Mouse (Mus musculus): ENCODE data around the gene Skp1a. TPM values are rescaled to one million over a fixed set of nuclear protein-coding genes. Genes with fewer than 3 reads are reported as not detected.

Skp1a gene
- total and polyA plus RNA-seq, 3 experiments: 169 to 371 (median 209) TPM

DNA sequence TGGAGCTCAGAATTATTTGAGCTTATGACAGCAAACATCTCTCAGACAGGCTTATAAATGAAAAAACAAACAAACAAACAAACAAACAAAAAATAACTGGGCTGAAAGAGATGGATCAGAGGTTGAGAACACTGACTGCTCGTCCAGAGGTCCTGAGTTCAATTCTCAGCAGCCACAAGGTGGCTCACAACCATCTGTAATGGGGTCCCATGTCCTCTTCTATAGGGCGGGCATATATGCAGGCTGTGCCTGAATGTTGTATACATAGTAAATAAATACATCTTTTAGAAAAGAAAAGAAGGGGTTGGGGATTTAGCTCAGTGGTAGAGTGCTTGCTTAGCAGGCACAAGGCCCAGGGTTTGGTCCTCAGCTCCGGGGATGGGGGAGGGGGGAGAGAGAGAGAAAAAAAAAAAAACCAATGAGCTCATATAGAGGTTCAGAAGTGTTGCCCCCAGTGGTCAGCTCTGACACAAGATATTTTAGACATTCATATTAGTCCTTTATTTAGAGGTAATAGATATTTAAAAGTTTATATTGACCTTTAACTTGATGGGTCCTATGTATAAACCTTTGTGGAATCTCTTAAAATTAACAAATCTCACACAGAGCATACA is 5.7 kb upstream of the Skp1a start (continued):
- TF ChIP-seq USF1 (IDR thresholded peaks at IDR 0.05; ENCODE audit: low read depth, low read length) (no peak), ZNF384 (IDR thresholded peaks at IDR 0.05; ENCODE audit: low read depth, low read length) (peak; percentile 88), RCOR1 (conservative IDR thresholded peaks at IDR 0.05; ENCODE audit: low read depth, low read length) (no peak), E2F4 (IDR thresholded peaks at IDR 0.05; ENCODE audit: insufficient replicate concordance, low read depth, low read length) (no peak), TBP (conservative IDR thresholded peaks at IDR 0.05; ENCODE audit: low read depth, low read length) (no peak), USF2 (conservative IDR thresholded peaks at IDR 0.05; ENCODE audit: low read depth, low read length) (no peak)

DNA sequence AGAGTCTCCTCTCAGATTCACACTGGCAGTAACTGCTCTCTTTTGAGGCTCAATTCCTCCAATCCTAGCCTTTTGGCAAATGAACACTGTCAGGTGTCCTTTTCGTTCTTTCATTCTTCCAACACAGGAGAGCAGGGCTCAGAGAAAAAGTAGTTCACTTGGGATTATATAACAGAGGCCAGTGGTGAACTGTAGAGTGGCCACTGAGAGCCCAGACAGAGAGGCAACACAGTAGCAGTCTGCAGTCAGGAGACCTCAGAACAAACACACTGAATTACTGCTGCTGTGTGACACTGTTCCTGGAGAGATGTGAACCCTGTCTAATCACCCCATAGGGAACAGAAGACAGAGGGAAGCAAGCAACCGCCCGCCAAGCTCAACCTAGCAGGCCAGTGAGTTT is 4.7 kb upstream of the Skp1a start:
- in situ Hi-C loops (cut with MboI; ENCODE audit: low pct_ligation_motif_present, low pct_unique_long_range_greater_than_20kb, low sequenced_read_pairs): loop anchor here (10.0 kb wide), 2 partner anchors 82 to 172 kb away; partner anchors contain the start of gene Olfr1373

DNA sequence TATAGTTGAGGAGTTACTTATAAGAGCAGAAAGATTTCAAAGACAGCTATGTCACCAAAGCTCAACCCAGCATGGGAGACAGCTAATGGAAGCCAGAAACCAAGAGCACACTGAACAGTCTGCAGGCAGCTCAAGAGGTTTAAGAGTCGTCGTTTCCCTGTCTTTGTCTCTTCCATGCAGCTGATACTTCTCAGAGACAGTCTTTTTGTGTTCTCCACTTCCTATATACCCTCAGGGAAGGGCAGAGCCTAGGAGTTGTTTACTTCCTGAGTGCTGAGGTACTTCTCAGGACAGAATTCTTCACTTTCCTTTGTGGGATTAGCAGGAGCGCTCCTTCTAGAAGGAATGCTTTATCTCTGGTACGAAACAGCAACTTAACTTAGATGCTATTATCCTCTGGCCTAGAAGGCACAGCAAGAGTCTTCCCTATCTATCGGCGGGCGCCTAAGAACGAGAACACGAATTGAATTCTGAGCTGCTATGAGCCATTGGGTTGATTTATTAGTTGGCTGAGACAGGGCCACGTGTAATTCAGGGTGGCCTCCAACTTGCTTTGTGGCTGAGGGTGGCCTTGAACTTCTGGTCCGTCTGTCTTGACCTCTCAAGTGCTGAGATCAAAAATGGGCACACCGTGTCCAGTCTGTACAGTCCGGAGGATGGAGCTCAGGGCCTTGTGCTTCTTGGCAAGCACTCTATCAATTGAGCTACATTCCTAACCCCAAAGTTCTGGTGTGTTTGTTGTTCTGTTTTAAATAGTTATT is 4.1 kb upstream of the Skp1a start:
- H3K79me2 ChIP-seq (replicated peaks; ENCODE audit: control insufficient read depth, extremely low read depth, insufficient read depth, poor library complexity, severe bottlenecking): peaks cover 8% of the 10 kb centered on the region
- H3K9me3 ChIP-seq (replicated peaks; ENCODE audit: low read length): no peaks in the 10 kb centered on the region
- dilution Hi-C loops (cut with MboI; ENCODE audit: extremely low pct_ligation_motif_present, extremely low pct_unique_long_range_greater_than_20kb, low sequenced_read_pairs) (no loop called here), in situ Hi-C loops (cut with MboI; ENCODE audit: low pct_ligation_motif_present, low pct_unique_long_range_greater_than_20kb, low sequenced_read_pairs) (loop anchor here (10.0 kb wide), 2 partner anchors 83 to 173 kb away; partner anchors contain the start of gene Olfr1373)
- H3K36me3 ChIP-seq (replicated peaks in 1 of 2; ENCODE audit: control insufficient read depth in 1 of 2, insufficient read depth in 1 of 2, low read length in 1 of 2): no peaks in the 10 kb centered on the region
- H3K4me3 ChIP-seq (replicated peaks in 1 of 3; ENCODE audit: low read depth in 2 of 3, low read length in 2 of 3, poor library complexity in 1 of 3): no peak overlapping the region
- no peak overlapping the region for H3K27ac ChIP-seq (ENCODE audit: insufficient read depth, low read depth)
- no peak overlapping the region for H3K4me2 ChIP-seq (ENCODE audit: insufficient read depth, low read depth, poor library complexity, severe bottlenecking)
- TF ChIP-seq SIN3A (IDR thresholded peaks at IDR 0.05; ENCODE audit: low read length): no peak
- TF ChIP-seq TBP (conservative IDR thresholded peaks at IDR 0.05; ENCODE audit: low read depth, low read length): no peak
- TF ChIP-seq SMC3 (IDR thresholded peaks at IDR 0.05; ENCODE audit: low read depth, low read length): no peak
- no peak for TF ChIP-seq MAX (IDR thresholded peaks at IDR 0.05; ENCODE audit: low read length)
- no peak for TF ChIP-seq BHLHE40 (IDR thresholded peaks at IDR 0.05; ENCODE audit: low read depth, low read length)
- TF ChIP-seq POLR2AphosphoS2 (IDR thresholded peaks at IDR 0.05; ENCODE audit: low read depth, low read length): no peak
- TF ChIP-seq ETS1 (conservative IDR thresholded peaks at IDR 0.05; ENCODE audit: low read depth, low read length): no peak
- TF ChIP-seq ZMIZ1 (IDR thresholded peaks at IDR 0.05; ENCODE audit: low read depth, low read length): no peak
- TF ChIP-seq NRF1 (IDR thresholded peaks at IDR 0.05; ENCODE audit: low read depth, low read length): no peak
- DNase-seq (ENCODE audit: extremely low read depth): no peak
- peaks cover 0 to 17% of the 10 kb centered on the region in 2 experiments; a peak in 2 of 4 replicates for H3K4me1 ChIP-seq (ENCODE audit: control insufficient read depth in 1 of 2, insufficient read depth in 2 of 2)
- no peak overlapping the region for H3K9ac ChIP-seq (ENCODE audit: insufficient read depth, low read depth)
- peaks cover 15% of the 10 kb centered on the region for H3K27me3 ChIP-seq (replicated peaks)

More for the DNA sequence above, 4.7 kb upstream of the Skp1a start:
- dilution Hi-C loops (cut with MboI; ENCODE audit: extremely low pct_ligation_motif_present, extremely low pct_unique_long_range_greater_than_20kb, low sequenced_read_pairs): no loop called here
- Histone ChIP-seq H3K4me3 (replicated peaks in 1 of 3; ENCODE audit: low read depth in 2 of 3, low read length in 2 of 3, poor library complexity in 1 of 3) (no peak overlapping the region), H3K4me2 (ENCODE audit: insufficient read depth, low read depth, poor library complexity, severe bottlenecking) (no peak overlapping the region), H3K27ac (ENCODE audit: insufficient read depth, low read depth) (no peak overlapping the region), H3K9me3 (replicated peaks; ENCODE audit: low read length) (no peaks in the 10 kb centered on the region), H3K79me2 (replicated peaks; ENCODE audit: control insufficient read depth, extremely low read depth, insufficient read depth, poor library complexity, severe bottlenecking) (peaks cover 2% of the 10 kb centered on the region), H3K27me3 (replicated peaks) (peaks cover 15% of the 10 kb centered on the region), H3K36me3 (replicated peaks in 1 of 2; ENCODE audit: control insufficient read depth in 1 of 2, insufficient read depth in 1 of 2, low read length in 1 of 2) (no peaks in the 10 kb centered on the region), H3K9ac (ENCODE audit: insufficient read depth, low read depth) (no peak overlapping the region), H3K4me1 (ENCODE audit: control insufficient read depth in 1 of 2, insufficient read depth in 2 of 2) (peaks cover 0 to 17% of the 10 kb centered on the region in 2 experiments; a peak in 2 of 4 replicates)
- DNase-seq (ENCODE audit: extremely low read depth): no peak
- no peak for TF ChIP-seq RAD21 (IDR thresholded peaks at IDR 0.05; ENCODE audit: low read depth, low read length)
- TF ChIP-seq KAT2A (IDR thresholded peaks at IDR 0.05; ENCODE audit: insufficient replicate concordance, low read length): no peak
- TF ChIP-seq EP300 (IDR thresholded peaks at IDR 0.05; ENCODE audit: low read length): no peak
- no peak for TF ChIP-seq ZNF384 (IDR thresholded peaks at IDR 0.05; ENCODE audit: low read depth, low read length)
- TF ChIP-seq ZC3H11A (IDR thresholded peaks at IDR 0.05; ENCODE audit: low read depth, low read length): no peak
- TF ChIP-seq CHD1 (IDR thresholded peaks at IDR 0.05; ENCODE audit: low read depth, low read length): no peak
- TF ChIP-seq HCFC1 (IDR thresholded peaks at IDR 0.05; ENCODE audit: low read depth, low read length): no peak
- TF ChIP-seq NELFE (IDR thresholded peaks at IDR 0.05; ENCODE audit: low read depth, low read length): no peak
- TF ChIP-seq JUND (conservative IDR thresholded peaks at IDR 0.05; ENCODE audit: low read depth, low read length): no peak
- TF ChIP-seq MEF2A (IDR thresholded peaks at IDR 0.05; ENCODE audit: borderline replicate concordance, low read depth, low read length): no peak
